Mouse (Mus musculus) CH12.LX (cell line): ENCODE results near the gene Cmas. TPM values are rescaled to one million over a fixed set of nuclear protein-coding genes. Genes with fewer than 3 reads are reported as not detected.

Source experiments
- DNase-seq: peaks from one replicate; pipeline ENCODE4 v3.0.0-alpha.2; 2013; ENCODE audit errors: extremely low read depth
- H3K27ac ChIP-seq: 2 replicates; pipeline ENCODE4 v1.5.1; 2012; ENCODE audit warnings: low read depth, mild to moderate bottlenecking, control low read depth, moderate library complexity; ENCODE audit not compliant: insufficient read depth
- H3K27me3 ChIP-seq: replicated peaks from 2 replicates; pipeline ENCODE3; 2012; ENCODE audit warnings: inconsistent platforms
- H3K36me3 ChIP-seq, 2 experiments: replicated peaks in 1 of 2; 2 replicates each; pipeline versions ENCODE3 to v1.6.1; 2012; ENCODE audit warnings: inconsistent platforms in 1 of 2, low read length in 1 of 2, mild to moderate bottlenecking in 1 of 2, mixed read lengths in 1 of 2, moderate library complexity in 1 of 2; ENCODE audit not compliant: control insufficient read depth in 1 of 2, insufficient read depth in 1 of 2
- H3K4me1 ChIP-seq, 2 experiments: 2 replicates each; pipeline ENCODE4 v1.6.1; 2012; ENCODE audit warnings: inconsistent platforms in 1 of 2, moderate library complexity in 1 of 2; ENCODE audit not compliant: insufficient read depth in 2 of 2, control insufficient read depth in 1 of 2
- H3K4me2 ChIP-seq: 2 replicates; pipeline ENCODE4 v1.6.1; 2012; ENCODE audit warnings: low read depth, mild to moderate bottlenecking, control low read depth; ENCODE audit not compliant: poor library complexity, insufficient read depth, severe bottlenecking
- H3K4me3 ChIP-seq, 3 experiments: fragments of 150-350 bp in 1 of 3; sonication (generic) in 1 of 3; replicated peaks in 1 of 3; 2 replicates each; pipeline versions ENCODE3 to v1.5.1; 2011 to 2012; ENCODE audit warnings: low read depth in 2 of 3, low read length in 2 of 3, mild to moderate bottlenecking in 2 of 3, moderate library complexity in 2 of 3, control low read depth in 1 of 3, improper control_type of control experiment in 1 of 3, inconsistent platforms in 1 of 3, mixed read lengths in 1 of 3; ENCODE audit not compliant: poor library complexity in 1 of 3
- H3K79me2 ChIP-seq: replicated peaks from 2 replicates; pipeline ENCODE4 v1.6.1; 2012; ENCODE audit warnings: mild to moderate bottlenecking, moderate library complexity; ENCODE audit not compliant: control insufficient read depth, poor library complexity, insufficient read depth, severe bottlenecking; ENCODE audit errors: extremely low read depth
- H3K9ac ChIP-seq: 2 replicates; pipeline ENCODE4 v1.6.1; 2012; ENCODE audit warnings: low read depth, mild to moderate bottlenecking, control low read depth, moderate library complexity; ENCODE audit not compliant: insufficient read depth
- H3K9me3 ChIP-seq: replicated peaks from 2 replicates; pipeline ENCODE3; 2012; ENCODE audit warnings: low read length, inconsistent platforms, mixed read lengths
- CHD2 ChIP-seq: IDR thresholded peaks from 2 replicates; pipeline ENCODE4 v1.6.1; 2011; ENCODE audit warnings: low read length, improper control_type of control experiment
- EP300 ChIP-seq: IDR thresholded peaks from 2 replicates; pipeline ENCODE4 v1.6.1; 2011; ENCODE audit warnings: low read length, improper control_type of control experiment
- MAFK ChIP-seq: IDR thresholded peaks from 2 replicates; pipeline ENCODE4 v1.6.1; 2011; ENCODE audit warnings: low read length, improper control_type of control experiment; ENCODE audit not compliant: insufficient replicate concordance
- MEF2A ChIP-seq: IDR thresholded peaks from 2 replicates; pipeline ENCODE4 v1.6.1; 2014; ENCODE audit warnings: low read depth, mild to moderate bottlenecking, inconsistent platforms, low read length, improper control_type of control experiment, borderline replicate concordance
- NRF1 ChIP-seq: IDR thresholded peaks from 2 replicates; pipeline ENCODE4 v1.6.1; 2014; ENCODE audit warnings: low read depth, mild to moderate bottlenecking, inconsistent platforms, low read length, improper control_type of control experiment, moderate library complexity
- TBP ChIP-seq: conservative IDR thresholded peaks from 2 replicates; pipeline ENCODE4 v1.6.1; 2011; ENCODE audit warnings: low read depth, low read length, improper control_type of control experiment
- USF1 ChIP-seq: IDR thresholded peaks from 2 replicates; pipeline ENCODE4 v1.6.1; 2014; ENCODE audit warnings: low read depth, mild to moderate bottlenecking, inconsistent platforms, low read length, improper control_type of control experiment
- ZNF384 ChIP-seq: IDR thresholded peaks from 2 replicates; pipeline ENCODE4 v1.6.1; 2012; ENCODE audit warnings: low read depth, low read length, improper control_type of control experiment, inconsistent platforms
- dilution Hi-C: fragments of 300-500 bp; cut with MboI; formaldehyde crosslinking; loops from 2 replicates; pipeline ENCODE4 v1.14.3; 2020; ENCODE audit warnings: low sequenced_read_pairs; ENCODE audit not compliant: extremely low pct_unique_long_range_greater_than_20kb, extremely low pct_ligation_motif_present
- in situ Hi-C: fragments of 300-500 bp; cut with MboI; formaldehyde crosslinking; loops from 3 replicates; pipeline ENCODE4 v1.14.3; 2019; ENCODE audit warnings: low sequenced_read_pairs, low pct_ligation_motif_present, low pct_unique_long_range_greater_than_20kb, mixed read lengths
- polyA plus RNA-seq: library from polyadenylated mRNA; unstranded; fragments of >175 nt; gene quantifications from 2 replicates; pipeline ENCODE4 v1.2.1, GENCODE M21; 2012; ENCODE audit warnings: low read depth; ENCODE audit not compliant: insufficient read length
- total RNA-seq, 2 experiments: library from RNA; depleted of rRNA; stranded (reverse); fragments of 300-350 nt in 1 of 2; fragments of >200 nt in 1 of 2; gene quantifications; 2 replicates each; pipeline ENCODE4 v1.2.3; 2012 to 2014

The Cmas gene
- total and polyA plus RNA-seq, 3 experiments = 39.5 to 63.9 (median 62.4) TPM

GRCm38 (mm10) chr6:142799704-142800374 is 43.4 kb downstream of the Cmas start:
- H3K36me3 ChIP-seq = no peaks in the 10 kb centered on the region
- in situ Hi-C loops = no loop called here
- no peak overlapping the region for H3K4me3 ChIP-seq

GRCm38 (mm10) chr6:142801687-142802086 is 45.2 kb downstream of the Cmas start:
- Histone ChIP-seq H3K36me3 (no peaks in the 10 kb centered on the region), H3K9me3 (no peaks in the 10 kb centered on the region), H3K4me3 (no peak overlapping the region), H3K79me2 (no peaks in the 10 kb centered on the region), H3K4me2 (no peak overlapping the region), H3K27me3 (no peaks in the 10 kb centered on the region), H3K9ac (no peak overlapping the region), H3K4me1 (peaks cover 8 to 15% of the 10 kb centered on the region in 2 experiments; a peak in 3 of 4 replicates), H3K27ac (no peak overlapping the region)
- TF ChIP-seq EP300 (no peak), USF1 (no peak), NRF1 (no peak), CHD2 (no peak)
- in situ Hi-C loops = no loop called here
- dilution Hi-C loops = no loop called here
- no peak for DNase-seq

More at GRCm38 (mm10) chr6:142799704-142800374, 43.4 kb downstream of the Cmas start:
- dilution Hi-C loops = no loop called here
- Histone ChIP-seq H3K27me3 (no peaks in the 10 kb centered on the region), H3K9me3 (no peaks in the 10 kb centered on the region), H3K27ac (no peak overlapping the region), H3K4me1 (peaks cover 0 to 6% of the 10 kb centered on the region in 2 experiments; a peak in 2 of 4 replicates), H3K4me2 (no peak overlapping the region), H3K79me2 (no peaks in the 10 kb centered on the region), H3K9ac (no peak overlapping the region)
- no peak for DNase-seq
- TF ChIP-seq MAFK (0 out of 2 replicates have a peak, but pooled peaks have one; percentile 13), MEF2A (no peak)

- DNase-seq = no peak
- dilution Hi-C loops = no loop called here
- H3K4me3 ChIP-seq = no peak overlapping the region
- no peaks in the 10 kb centered on the region for H3K9me3 ChIP-seq
- H3K36me3 ChIP-seq = no peaks in the 10 kb centered on the region
- H3K9ac ChIP-seq = no peak overlapping the region
- in situ Hi-C loops = no loop called here
- TF ChIP-seq ZNF384 = no peak
- TF ChIP-seq TBP = no peak
- no peak for TF ChIP-seq MAFK
- H3K4me2 ChIP-seq = no peak overlapping the region
- H3K27me3 ChIP-seq = no peaks in the 10 kb centered on the region
- H3K79me2 ChIP-seq = no peaks in the 10 kb centered on the region
- peaks cover 8 to 18% of the 10 kb centered on the region in 2 experiments; a peak in 3 of 4 replicates for H3K4me1 ChIP-seq
- H3K27ac ChIP-seq = no peak overlapping the region
These were observed 46.4 kb downstream of the Cmas start for GRCm38 (mm10) chr6:142802617-142803525.
